Mouse (Mus musculus): Measurements from ENCODE around the gene Znrf2. TPM values are rescaled to one million over a fixed set of nuclear protein-coding genes. Genes with fewer than 3 reads are reported as not detected.

Znrf2 gene
- polyA plus RNA-seq, 1 experiment: 10.8 TPM

DNA sequence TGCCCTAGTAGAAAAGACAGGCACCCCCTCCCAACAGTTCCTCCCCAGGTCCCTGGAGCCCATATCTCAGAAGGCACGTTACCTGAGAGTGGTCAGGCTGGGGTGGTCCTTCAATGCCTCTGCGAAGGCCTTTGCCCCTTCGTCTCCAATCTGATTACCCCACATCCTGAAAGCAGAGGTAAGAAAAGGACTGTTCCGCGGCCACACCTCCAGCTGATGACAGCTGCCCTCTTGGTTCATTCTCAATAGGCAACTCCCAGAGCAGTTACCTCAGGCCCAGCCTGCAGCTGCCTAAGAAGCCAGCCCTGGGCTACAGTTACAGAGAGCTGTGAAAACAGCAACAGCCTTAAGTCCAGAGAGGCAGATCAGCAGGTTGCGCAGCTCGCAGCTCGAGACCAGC lies 117.6 kb downstream of the Znrf2 start:
- DNase-seq (ENCODE audit: low read depth in 1 of 2, low spot score in 2 of 2): no peak
- WGBS: 72% methylated on average over 8 of the region's 8 CpGs
- TF ChIP-seq CTCF (IDR thresholded peaks at IDR 0.05; ENCODE audit: extremely low read depth, insufficient read depth, insufficient read length, insufficient replicate concordance): no peak
- no peak for TF ChIP-seq POLR2A (IDR thresholded peaks at IDR 0.05; ENCODE audit: low read depth, low read length)
- no peaks in the 10 kb centered on the region for H3K27me3 ChIP-seq (ENCODE audit: control insufficient read depth, insufficient read depth, low read length)
- no peak overlapping the region for H3K4me3 ChIP-seq (ENCODE audit: extremely low read depth, insufficient read depth, insufficient read length)
- H3K27ac ChIP-seq (ENCODE audit: insufficient read depth, low read length): peak overlapping the region; percentile 25; the same call in 1 of the 2 replicates
- H3K4me1 ChIP-seq (ENCODE audit: control insufficient read depth, insufficient read depth, insufficient read length): peaks cover 13% of the 10 kb centered on the region; the same call in 1 of the 2 replicates
- peaks cover 10% of the 10 kb centered on the region for H3K36me3 ChIP-seq (ENCODE audit: control insufficient read depth, insufficient read depth, low read length)

DNA sequence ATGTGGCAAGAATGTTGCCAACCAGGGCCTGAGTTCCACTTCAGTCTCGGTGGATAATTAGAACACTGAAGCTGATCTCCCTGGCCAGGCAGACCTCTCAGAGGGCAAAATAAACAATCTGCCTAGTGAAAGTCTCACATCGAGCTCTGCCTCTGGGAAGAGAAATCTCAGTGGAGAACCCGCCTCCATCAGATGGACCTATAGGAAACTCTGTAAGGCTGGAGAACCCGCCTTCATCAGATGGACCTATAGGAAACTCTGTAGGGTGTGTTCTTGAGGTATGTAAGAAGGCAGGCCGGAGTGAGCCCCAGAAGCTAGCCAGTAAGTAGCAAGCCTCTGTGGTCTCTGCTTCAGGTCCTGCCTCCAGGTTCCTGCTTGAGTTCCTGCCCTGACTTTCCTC lies 118.2 kb downstream of the Znrf2 start:
- WGBS: 87% methylated on average over 5 of the region's 5 CpGs
- no peak for DNase-seq (ENCODE audit: low read depth in 1 of 2, low spot score in 2 of 2)
- TF ChIP-seq CTCF (IDR thresholded peaks at IDR 0.05; ENCODE audit: extremely low read depth, insufficient read depth, insufficient read length, insufficient replicate concordance): no peak
- no peak for TF ChIP-seq POLR2A (IDR thresholded peaks at IDR 0.05; ENCODE audit: low read depth, low read length)
- H3K27me3 ChIP-seq (ENCODE audit: control insufficient read depth, insufficient read depth, low read length): no peaks in the 10 kb centered on the region
- no peak overlapping the region for H3K27ac ChIP-seq (ENCODE audit: insufficient read depth, low read length)
- H3K4me3 ChIP-seq (ENCODE audit: extremely low read depth, insufficient read depth, insufficient read length): no peak overlapping the region
- peaks cover 7% of the 10 kb centered on the region; the same call in 1 of the 2 replicates for H3K36me3 ChIP-seq (ENCODE audit: control insufficient read depth, insufficient read depth, low read length)
- H3K4me1 ChIP-seq (ENCODE audit: control insufficient read depth, insufficient read depth, insufficient read length): peaks cover 18% of the 10 kb centered on the region; the same call in 1 of the 2 replicates

DNA sequence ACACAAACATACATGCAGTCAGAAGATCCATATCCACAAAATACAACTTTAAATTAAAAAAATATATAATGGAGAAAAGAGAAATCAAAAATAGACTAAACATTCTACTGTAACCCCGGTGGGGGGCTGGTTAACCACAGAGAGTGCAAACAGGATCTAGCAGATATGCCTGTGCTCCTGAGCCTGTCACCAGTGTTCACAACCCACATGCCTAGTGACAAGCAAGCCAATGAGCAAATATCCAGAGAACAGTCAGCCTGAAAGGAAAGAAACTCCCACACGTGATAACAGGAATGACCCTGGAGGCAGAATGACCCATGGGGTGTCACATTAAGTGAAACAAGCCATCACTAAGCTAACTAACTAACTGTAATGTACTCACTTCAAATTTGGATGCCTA lies 119.8 kb downstream of the Znrf2 start:
- DNase-seq (ENCODE audit: low read depth in 1 of 2, low spot score in 2 of 2): no peak
- WGBS: 13% methylated on average over 2 of the region's 2 CpGs
- H3K27ac ChIP-seq (ENCODE audit: insufficient read depth, low read length): peak overlapping the region; percentile 58; the same call in 1 of the 2 replicates
- no peak for TF ChIP-seq CTCF (IDR thresholded peaks at IDR 0.05; ENCODE audit: extremely low read depth, insufficient read depth, insufficient read length, insufficient replicate concordance)
- no peak for TF ChIP-seq POLR2A (IDR thresholded peaks at IDR 0.05; ENCODE audit: low read depth, low read length)
- H3K4me3 ChIP-seq (ENCODE audit: extremely low read depth, insufficient read depth, insufficient read length): no peak overlapping the region
- H3K4me1 ChIP-seq (ENCODE audit: control insufficient read depth, insufficient read depth, insufficient read length): peaks cover 25% of the 10 kb centered on the region; the same call in 1 of the 2 replicates
- peaks cover 7% of the 10 kb centered on the region; the same call in 1 of the 2 replicates for H3K36me3 ChIP-seq (ENCODE audit: control insufficient read depth, insufficient read depth, low read length)
- no peaks in the 10 kb centered on the region for H3K27me3 ChIP-seq (ENCODE audit: control insufficient read depth, insufficient read depth, low read length)

DNA sequence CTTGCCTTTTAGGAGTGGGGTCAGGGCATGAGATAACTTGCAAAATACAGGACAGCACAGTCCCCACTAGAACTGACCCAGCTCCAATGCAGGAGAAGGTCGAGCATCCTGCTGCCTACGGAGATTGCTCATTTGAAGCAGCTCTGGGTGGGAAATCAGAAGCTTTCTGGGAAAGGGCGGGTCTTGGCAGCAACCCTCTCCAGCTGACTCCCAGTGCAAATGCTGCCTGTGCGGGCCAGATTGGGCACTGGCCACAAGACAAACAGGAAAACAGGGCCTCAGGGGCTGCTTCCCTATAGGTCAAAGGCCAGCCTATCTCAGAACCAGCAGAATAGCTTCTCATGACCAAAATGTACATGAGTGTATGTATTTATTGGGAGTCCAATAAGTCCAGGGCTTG lies 122.9 kb downstream of the Znrf2 start:
- H3K4me3 ChIP-seq (ENCODE audit: extremely low read depth, insufficient read depth, insufficient read length): no peak overlapping the region
- DNase-seq (ENCODE audit: low read depth in 1 of 2, low spot score in 2 of 2): no peak
- no peaks in the 10 kb centered on the region for H3K27me3 ChIP-seq (ENCODE audit: control insufficient read depth, insufficient read depth, low read length)

DNA sequence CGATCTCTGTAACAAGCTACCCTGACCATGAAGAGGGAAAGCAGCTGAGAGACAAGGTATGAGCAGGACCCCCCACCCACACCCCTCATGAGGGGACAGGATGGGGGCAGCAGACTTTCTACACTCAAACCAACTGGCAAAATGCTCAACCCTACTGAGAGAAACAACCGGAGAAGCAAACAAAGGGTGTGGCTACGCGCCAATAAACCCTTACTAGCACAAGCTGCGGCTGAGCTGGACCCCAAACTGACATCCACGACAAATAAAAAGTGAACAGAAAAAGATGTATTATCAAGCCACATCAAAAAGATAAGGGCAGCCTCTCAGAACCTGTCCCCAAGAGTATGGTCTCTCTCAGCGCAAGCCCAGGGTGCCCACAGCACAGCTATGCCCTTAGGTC lies 123.4 kb downstream of the Znrf2 start:
- no peak overlapping the region for H3K4me3 ChIP-seq (ENCODE audit: extremely low read depth, insufficient read depth, insufficient read length)
- H3K4me1 ChIP-seq (ENCODE audit: control insufficient read depth, insufficient read depth, insufficient read length): peaks cover 25% of the 10 kb centered on the region; the same call in 1 of the 2 replicates
- TF ChIP-seq POLR2A (IDR thresholded peaks at IDR 0.05; ENCODE audit: low read depth, low read length) (no peak), CTCF (IDR thresholded peaks at IDR 0.05; ENCODE audit: extremely low read depth, insufficient read depth, insufficient read length, insufficient replicate concordance) (no peak)
- peaks cover 23% of the 10 kb centered on the region for H3K36me3 ChIP-seq (ENCODE audit: control insufficient read depth, insufficient read depth, low read length)
- no peaks in the 10 kb centered on the region for H3K27me3 ChIP-seq (ENCODE audit: control insufficient read depth, insufficient read depth, low read length)
- no peak for DNase-seq (ENCODE audit: low read depth in 1 of 2, low spot score in 2 of 2)
- H3K27ac ChIP-seq (ENCODE audit: insufficient read depth, low read length): peak overlapping the region; percentile 44
- WGBS: 41% methylated on average over 7 of the region's 7 CpGs

More for the DNA sequence above, 122.9 kb downstream of the Znrf2 start:
- Histone ChIP-seq H3K4me1 (ENCODE audit: control insufficient read depth, insufficient read depth, insufficient read length) (peaks cover 25% of the 10 kb centered on the region; the same call in 1 of the 2 replicates), H3K27ac (ENCODE audit: insufficient read depth, low read length) (peak overlapping the region; percentile 44; the same call in 1 of the 2 replicates), H3K36me3 (ENCODE audit: control insufficient read depth, insufficient read depth, low read length) (peaks cover 22% of the 10 kb centered on the region)
- 52% methylated on average over 4 of the region's 4 CpGs for WGBS
- TF ChIP-seq CTCF (IDR thresholded peaks at IDR 0.05; ENCODE audit: extremely low read depth, insufficient read depth, insufficient read length, insufficient replicate concordance) (no peak), POLR2A (IDR thresholded peaks at IDR 0.05; ENCODE audit: low read depth, low read length) (no peak)

DNA sequence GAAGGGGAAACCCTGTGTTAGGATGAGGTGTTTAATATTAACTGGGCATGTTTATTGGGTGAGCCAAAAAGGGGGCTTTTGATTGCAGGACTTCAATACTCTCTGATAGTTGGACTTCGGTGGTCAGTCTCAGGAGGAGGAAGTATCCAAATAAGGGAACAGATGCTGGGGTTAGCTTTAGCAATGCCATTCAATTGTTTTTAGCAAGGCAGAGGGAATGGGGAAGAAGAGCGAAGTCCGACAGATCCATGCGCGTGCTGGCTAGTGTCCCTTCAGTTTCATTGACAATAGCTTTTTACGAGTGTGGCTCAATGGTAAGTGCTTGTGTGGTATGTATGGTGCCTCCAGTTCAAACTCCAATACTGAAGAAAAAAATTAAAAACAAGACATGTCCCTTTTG lies 124.4 kb downstream of the Znrf2 start:
- DNase-seq (ENCODE audit: low read depth in 1 of 2, low spot score in 2 of 2): no peak
- TF ChIP-seq CTCF (IDR thresholded peaks at IDR 0.05; ENCODE audit: extremely low read depth, insufficient read depth, insufficient read length, insufficient replicate concordance) (no peak), POLR2A (IDR thresholded peaks at IDR 0.05; ENCODE audit: low read depth, low read length) (no peak)
- WGBS: 82% methylated on average over 6 of the region's 6 CpGs
- Histone ChIP-seq H3K4me3 (ENCODE audit: extremely low read depth, insufficient read depth, insufficient read length) (no peak overlapping the region), H3K4me1 (ENCODE audit: control insufficient read depth, insufficient read depth, insufficient read length) (peaks cover 22% of the 10 kb centered on the region; the same call in 1 of the 2 replicates), H3K36me3 (ENCODE audit: control insufficient read depth, insufficient read depth, low read length) (peaks cover 20% of the 10 kb centered on the region), H3K27me3 (ENCODE audit: control insufficient read depth, insufficient read depth, low read length) (no peaks in the 10 kb centered on the region), H3K27ac (ENCODE audit: insufficient read depth, low read length) (no peak overlapping the region)

Other genes starting within 250 kb of the Znrf2 start
- 1.00 and 1.2 TPM in 2 replicates for gene Plekha8, start 221.8 kb upstream of the Znrf2 start, polyA plus RNA-seq (2012; rRNA removed)
- gene Fkbp14, start 219.6 kb upstream of the Znrf2 start, polyA plus RNA-seq (2012; rRNA removed): 0.69 and 0.73 TPM in 2 replicates
- gene Mturn, start 135.3 kb upstream of the Znrf2 start, polyA plus RNA-seq (2012; rRNA removed): 5.1 and 5.9 TPM in 2 replicates
- gene Nod1, start 155.7 kb downstream of the Znrf2 start, polyA plus RNA-seq (2012; rRNA removed): 41.7 and 63.0 TPM in 2 replicates
- gene Ggct, start 176.0 kb downstream of the Znrf2 start, polyA plus RNA-seq (2012; rRNA removed): 3.3 and 4.2 TPM in 2 replicates
- 17.1 and 23.7 TPM in 2 replicates for gene Gars, start 221.1 kb downstream of the Znrf2 start, polyA plus RNA-seq (2012; rRNA removed)

All from spleen, adult 2 months (tissue).